Mouse (Mus musculus) neural tube, embryonic 10.5 days (tissue): Measurements from ENCODE around the gene Olfr464.
"Not testable (repeated sequence)": the region's sequence is repeated elsewhere in the genome, so short reads cannot be mapped to it uniquely, and the experiment has no call there.

ENCODE experiments used
- DNase-seq: peaks from one replicate; pipeline ENCODE4 v3.0.0-alpha.2; 2017; ENCODE audit warnings: low spot score; ENCODE audit errors: extremely low spot score

The Olfr464 gene

DNA sequence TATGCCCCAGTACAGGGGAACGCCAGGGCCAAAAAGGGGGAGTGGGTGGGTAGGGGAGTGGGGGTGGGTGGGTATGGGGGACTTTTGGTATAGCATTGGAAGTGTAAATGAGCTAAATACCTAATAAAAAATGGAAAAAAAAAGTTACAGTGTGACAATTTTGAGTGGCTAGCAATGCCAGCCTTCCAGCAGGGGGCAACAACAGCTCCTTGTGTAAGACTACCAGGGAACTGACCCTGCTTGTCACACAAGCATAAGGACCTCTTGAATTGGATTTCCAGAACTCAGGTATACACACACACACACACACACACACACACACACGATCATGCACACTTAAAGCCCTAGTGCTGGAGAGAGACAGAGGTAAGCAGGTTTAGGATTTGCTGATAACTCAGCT is 53.9 kb downstream of the Olfr464 start:
- not testable (repeated sequence) for DNase-seq
